Mouse (Mus musculus): ENCODE results near the gene Gm8926.
"Not testable (repeated sequence)": the region's sequence is repeated elsewhere in the genome, so short reads cannot be mapped to it uniquely, and the experiment has no call there.

The Gm8926 gene

DNA sequence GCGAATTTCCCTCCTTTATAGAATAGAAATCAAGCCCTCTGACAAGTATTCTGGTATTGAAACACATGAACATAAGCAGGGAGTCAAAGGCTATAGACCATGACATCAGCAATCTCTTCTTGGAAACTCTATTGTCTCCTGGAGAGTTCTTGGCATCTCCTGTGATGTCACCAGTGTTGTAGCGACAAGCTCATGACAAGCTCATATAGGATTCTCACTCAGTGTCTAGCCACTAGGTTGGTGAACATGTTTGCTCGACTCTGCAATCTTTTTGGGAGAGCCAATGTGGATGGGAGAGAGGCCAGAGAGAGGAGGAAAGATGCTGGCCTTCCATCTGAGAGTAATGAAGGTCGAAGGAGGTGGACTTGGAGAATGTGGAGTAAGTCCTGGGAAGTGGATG is at the start of gene Gm8926:
Gene Gm8926, plus strand, starts transcription at position 301 of the 400 bp plus-strand sequence.
- DNase-seq (ENCODE audit: low read depth, low spot score), result not testable (repeated sequence)

Measured in brain, embryonic 18.5 days (tissue).